Mouse (Mus musculus) midbrain, embryonic 13.5 days (tissue): ENCODE data around the gene Plcb4. TPM values are rescaled to one million over a fixed set of nuclear protein-coding genes. Genes with fewer than 3 reads are reported as not detected.

Experiments
- ATAC-seq: fragments of 200-750 bp; cut with Nextera tagmentation; 2 replicates; pipeline ENCODE4 v1.8.0; 2017; ENCODE audit warnings: mild to moderate bottlenecking, moderate TSS enrichment, moderate library complexity
- H3K27ac ChIP-seq: fragments of 300-500 bp; sonication (generic); 2 replicates; pipeline ENCODE4 v1.5.1; 2015; ENCODE audit warnings: inconsistent platforms, mild to moderate bottlenecking, moderate library complexity
- H3K27me3 ChIP-seq: fragments of 300-500 bp; sonication (generic); 2 replicates; pipeline ENCODE4 v1.6.1; 2015; ENCODE audit warnings: mild to moderate bottlenecking, inconsistent platforms
- H3K36me3 ChIP-seq: fragments of 300-500 bp; sonication (generic); 2 replicates; pipeline ENCODE4 v1.6.1; 2015; ENCODE audit warnings: mild to moderate bottlenecking, inconsistent platforms
- H3K4me1 ChIP-seq: fragments of 300-500 bp; sonication (generic); replicated peaks from 2 replicates; pipeline ENCODE4 v1.6.1; 2015; ENCODE audit warnings: inconsistent platforms
- H3K4me2 ChIP-seq: fragments of 300-500 bp; sonication (generic); replicated peaks from 2 replicates; pipeline ENCODE4 v1.6.1; 2015; ENCODE audit warnings: moderate library complexity, mild to moderate bottlenecking, inconsistent platforms
- H3K4me3 ChIP-seq: fragments of 300-500 bp; sonication (generic); replicated peaks from 2 replicates; pipeline ENCODE4 v1.5.1; 2015; ENCODE audit warnings: mild to moderate bottlenecking, inconsistent platforms
- H3K9ac ChIP-seq: fragments of 300-500 bp; sonication (generic); replicated peaks from 2 replicates; pipeline ENCODE4 v1.6.1; 2015; ENCODE audit warnings: mild to moderate bottlenecking, inconsistent platforms
- H3K9me3 ChIP-seq: fragments of 300-500 bp; sonication (generic); 2 replicates; pipeline ENCODE4 v1.6.1; 2016; ENCODE audit warnings: mild to moderate bottlenecking, inconsistent platforms
- WGBS: fragments of 180-500 bp; shearing (Covaris S2); methylation state at CpG from one replicate; pipeline ENCODE4 v1.1.7; 2015; 5-methylcytosine and 5-hydroxymethylcytosine counted together
- polyA plus RNA-seq: library from polyadenylated mRNA; unstranded; fragments of >200 nt; fragmentation: Nextera tagmentation; extraction: Ambion mirVana; gene quantifications from 2 replicates; pipeline ENCODE4 v1.2.1, GENCODE M21; 2015

The Plcb4 gene
- polyA plus RNA-seq, 1 experiment from 2014 or later: 38.2 TPM

GRCm38 (mm10) chr2:135748441-135748840 is 89.6 kb downstream of the Plcb4 start:
- Histone ChIP-seq H3K27me3 (no peaks in the 10 kb centered on the region), H3K36me3 (no peaks in the 10 kb centered on the region), H3K9me3 (no peaks in the 10 kb centered on the region), H3K4me1 (peaks cover 14% of the 10 kb centered on the region), H3K27ac (no peak overlapping the region), H3K9ac (no peak overlapping the region), H3K4me3 (no peak overlapping the region), H3K4me2 (no peak overlapping the region)
- no peak for ATAC-seq
- 89% methylated on average over 5 of the region's 5 CpGs for WGBS

DNA sequence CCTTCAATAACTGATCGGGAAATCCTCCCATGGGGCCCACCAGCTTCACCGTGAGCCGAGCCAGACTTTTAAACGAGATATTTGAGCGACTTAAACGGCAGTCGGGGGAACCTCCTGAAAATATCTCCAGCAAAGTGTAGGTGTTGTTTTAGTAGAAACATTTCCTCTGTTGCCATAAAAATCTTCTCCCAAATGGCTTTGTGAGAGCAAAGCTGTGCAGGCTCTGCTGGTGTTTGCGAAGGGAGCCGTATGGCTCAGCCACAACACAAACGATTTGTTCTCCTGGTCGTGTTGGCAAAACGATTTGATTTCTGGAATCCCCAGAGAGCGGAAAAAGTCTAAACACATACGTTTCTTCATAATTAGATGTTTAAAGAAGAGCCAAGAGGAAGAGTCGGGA is 90.8 kb downstream of the Plcb4 start:
- Histone ChIP-seq H3K4me3 (no peak overlapping the region), H3K9ac (no peak overlapping the region), H3K9me3 (no peaks in the 10 kb centered on the region), H3K4me1 (peaks cover 4% of the 10 kb centered on the region; the same call in 1 of the 2 replicates), H3K27ac (no peak overlapping the region), H3K36me3 (no peaks in the 10 kb centered on the region), H3K4me2 (no peak overlapping the region), H3K27me3 (no peaks in the 10 kb centered on the region)
- 77% methylated on average over 15 of the region's 15 CpGs for WGBS
- ATAC-seq: no peak

GRCm38 (mm10) chr2:135750748-135751147 is 91.9 kb downstream of the Plcb4 start:
- no peaks in the 10 kb centered on the region for H3K27me3 ChIP-seq
- H3K36me3 ChIP-seq: no peaks in the 10 kb centered on the region
- no peak overlapping the region for H3K4me3 ChIP-seq
- no peak overlapping the region for H3K27ac ChIP-seq
- H3K4me2 ChIP-seq: no peak overlapping the region
- H3K9ac ChIP-seq: no peak overlapping the region
- H3K4me1 ChIP-seq: no peaks in the 10 kb centered on the region
- no peak for ATAC-seq
- no peaks in the 10 kb centered on the region for H3K9me3 ChIP-seq
- 94% methylated on average over 5 of the region's 5 CpGs for WGBS

- H3K9ac ChIP-seq: no peak overlapping the region
- no peak overlapping the region for H3K4me2 ChIP-seq
- WGBS: 97% methylated on average over 5 of the region's 5 CpGs
- H3K4me1 ChIP-seq: 0 out of 2 replicates have a peak, but pooled peaks cover 5% of the 10 kb centered on the region
- H3K4me3 ChIP-seq: no peak overlapping the region
- H3K27me3 ChIP-seq: no peaks in the 10 kb centered on the region
- no peaks in the 10 kb centered on the region for H3K9me3 ChIP-seq
- no peak for ATAC-seq
- no peak overlapping the region for H3K27ac ChIP-seq
- no peaks in the 10 kb centered on the region for H3K36me3 ChIP-seq
Observed at GRCm38 (mm10) chr2:135755792-135756191, 97.0 kb downstream of the Plcb4 start.

DNA sequence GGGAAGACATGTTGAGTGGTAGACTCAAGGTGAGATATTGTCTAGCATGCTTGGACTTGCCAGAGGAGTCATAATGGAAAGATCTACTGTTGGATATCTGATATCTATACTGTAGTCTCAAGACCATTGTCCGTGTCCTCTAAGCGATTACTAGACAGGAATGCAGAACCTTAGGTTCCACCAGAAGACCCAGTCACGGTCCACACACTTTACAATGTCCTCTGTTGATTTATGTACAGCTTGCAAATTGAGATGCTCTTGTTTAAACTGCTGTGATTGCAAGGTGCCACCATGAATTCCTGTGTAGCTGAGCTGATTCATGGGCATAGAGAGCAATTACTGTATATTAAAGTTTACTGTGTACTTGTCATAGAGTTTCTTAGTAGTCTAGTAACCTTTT is 98.7 kb downstream of the Plcb4 start:
- ATAC-seq: no peak
- Histone ChIP-seq H3K4me3 (no peak overlapping the region), H3K4me1 (0 out of 2 replicates have a peak, but pooled peaks cover 5% of the 10 kb centered on the region), H3K27ac (no peak overlapping the region), H3K9ac (no peak overlapping the region), H3K9me3 (no peaks in the 10 kb centered on the region), H3K27me3 (no peaks in the 10 kb centered on the region), H3K36me3 (no peaks in the 10 kb centered on the region), H3K4me2 (no peak overlapping the region)
- 96% methylated on average over 3 of the region's 3 CpGs for WGBS

GRCm38 (mm10) chr2:135759499-135760095 is 100.8 kb downstream of the Plcb4 start:
- H3K9me3 ChIP-seq: no peaks in the 10 kb centered on the region
- no peak overlapping the region for H3K27ac ChIP-seq
- no peak overlapping the region for H3K9ac ChIP-seq
- no peaks in the 10 kb centered on the region for H3K36me3 ChIP-seq
- H3K4me2 ChIP-seq: no peak overlapping the region
- 79% methylated on average over 6 of the region's 6 CpGs for WGBS
- no peak for ATAC-seq
- H3K4me1 ChIP-seq: peaks cover 12% of the 10 kb centered on the region
- H3K27me3 ChIP-seq: no peaks in the 10 kb centered on the region
- no peak overlapping the region for H3K4me3 ChIP-seq

DNA sequence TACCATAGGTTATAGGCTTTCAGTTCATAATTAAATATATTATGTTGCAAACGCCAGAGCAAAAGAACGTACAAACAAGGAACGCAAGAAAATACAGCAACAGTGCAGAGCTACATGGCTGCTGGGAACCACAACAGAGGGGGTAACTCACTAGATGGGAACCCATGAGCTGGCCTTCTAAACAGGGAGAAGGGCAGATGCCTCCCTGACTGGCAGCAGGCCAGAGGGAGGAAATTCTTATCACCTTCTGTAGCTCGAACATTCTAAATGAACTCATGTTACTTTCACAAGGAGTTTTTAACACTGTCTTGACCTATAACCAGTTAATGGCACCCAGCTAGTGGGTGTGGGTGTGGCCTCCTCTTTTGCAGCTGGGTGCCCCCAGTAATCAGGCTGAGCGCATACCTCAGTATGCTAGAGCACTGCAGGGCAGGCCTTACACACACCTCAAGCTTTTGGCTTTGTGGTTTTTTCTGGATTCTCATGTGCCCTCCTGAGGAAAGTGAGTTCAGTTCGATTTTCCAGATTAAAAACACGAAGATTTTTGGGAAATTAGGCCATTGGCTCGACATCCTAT is 102.5 kb downstream of the Plcb4 start:
- no peak for ATAC-seq
- Histone ChIP-seq H3K9me3 (no peaks in the 10 kb centered on the region), H3K4me3 (no peak overlapping the region), H3K4me2 (no peak overlapping the region), H3K4me1 (peaks cover 15% of the 10 kb centered on the region), H3K36me3 (no peaks in the 10 kb centered on the region), H3K9ac (no peak overlapping the region), H3K27ac (no peak overlapping the region), H3K27me3 (no peaks in the 10 kb centered on the region)
- 85% methylated on average over 8 of the region's 8 CpGs for WGBS

GRCm38 (mm10) chr2:135764706-135765105 is 105.9 kb downstream of the Plcb4 start:
- no peaks in the 10 kb centered on the region for H3K27me3 ChIP-seq
- peak; percentile 55; the same call in 1 of the 2 replicates for ATAC-seq
- peaks cover 31% of the 10 kb centered on the region for H3K4me1 ChIP-seq
- no peak overlapping the region for H3K4me3 ChIP-seq
- H3K9me3 ChIP-seq: no peaks in the 10 kb centered on the region
- H3K27ac ChIP-seq: 0 out of 2 replicates have a peak overlapping the region, but pooled peaks have one; percentile 9
- WGBS: 30% methylated on average over 8 of the region's 8 CpGs
- no peak overlapping the region for H3K4me2 ChIP-seq
- H3K9ac ChIP-seq: no peak overlapping the region
- H3K36me3 ChIP-seq: no peaks in the 10 kb centered on the region

DNA sequence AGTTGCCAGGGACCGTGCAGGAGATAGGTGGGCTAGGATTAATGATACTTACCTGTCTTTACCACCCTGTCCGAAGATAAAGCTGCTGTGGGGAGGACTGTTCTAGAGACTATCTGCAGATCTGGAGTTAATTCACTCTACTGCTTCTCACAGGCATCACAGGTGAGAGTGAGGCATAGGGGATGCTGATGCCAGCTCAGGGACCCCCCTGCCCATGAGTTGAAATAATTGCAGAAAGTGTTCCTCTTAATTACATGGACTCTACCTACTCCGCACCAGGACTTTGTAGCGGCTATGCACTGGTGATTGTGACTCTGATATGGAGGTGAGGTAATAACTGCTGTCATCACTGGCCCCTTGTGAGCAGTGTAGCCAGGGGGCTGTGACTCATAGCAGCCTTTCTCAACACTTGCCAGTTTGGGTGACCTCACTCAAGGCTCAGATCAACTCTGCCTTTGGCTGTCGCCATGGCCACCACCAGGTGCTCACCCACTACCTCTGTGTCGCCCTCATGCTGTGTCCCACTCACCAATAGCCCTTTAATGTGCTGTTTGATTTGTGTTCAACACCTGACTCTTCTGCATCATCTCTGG is 107.8 kb downstream of the Plcb4 start:
- ATAC-seq: peak; percentile 69
- Histone ChIP-seq H3K36me3 (no peaks in the 10 kb centered on the region), H3K4me3 (no peak overlapping the region), H3K4me2 (no peak overlapping the region), H3K27ac (no peak overlapping the region), H3K27me3 (no peaks in the 10 kb centered on the region), H3K9me3 (no peaks in the 10 kb centered on the region), H3K4me1 (peaks cover 28% of the 10 kb centered on the region), H3K9ac (no peak overlapping the region)
- 93% methylated on average over 6 of the region's 6 CpGs for WGBS

GRCm38 (mm10) chr2:135767535-135767934 is 108.7 kb downstream of the Plcb4 start:
- Histone ChIP-seq H3K9ac (no peak overlapping the region), H3K36me3 (no peaks in the 10 kb centered on the region), H3K4me1 (peaks cover 28% of the 10 kb centered on the region), H3K9me3 (no peaks in the 10 kb centered on the region), H3K4me2 (no peak overlapping the region), H3K27ac (no peak overlapping the region), H3K4me3 (no peak overlapping the region), H3K27me3 (no peaks in the 10 kb centered on the region)
- WGBS: 84% methylated on average over 5 of the region's 5 CpGs
- no peak for ATAC-seq

DNA sequence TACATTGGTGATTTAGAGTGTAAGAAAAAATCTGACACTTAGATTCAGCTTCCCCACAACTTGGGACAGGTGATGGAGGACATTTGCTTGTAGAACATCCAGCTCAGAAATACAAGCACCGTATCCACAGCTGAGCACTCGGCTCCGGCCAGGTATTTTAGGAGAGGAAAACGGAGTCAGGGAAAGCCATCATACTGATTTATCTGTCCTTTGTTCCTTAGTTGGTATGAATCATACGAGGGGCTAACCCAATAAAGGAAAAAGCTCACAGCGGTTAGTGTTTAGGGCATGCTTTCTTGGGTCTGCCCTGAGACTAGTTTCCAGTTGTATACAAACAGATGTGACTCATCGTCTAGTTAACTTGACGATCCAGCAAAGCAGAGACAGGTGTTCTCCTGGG is 110.9 kb downstream of the Plcb4 start:
- Histone ChIP-seq H3K9me3 (no peaks in the 10 kb centered on the region), H3K27ac (no peak overlapping the region), H3K36me3 (no peaks in the 10 kb centered on the region), H3K4me1 (peaks cover 27% of the 10 kb centered on the region), H3K4me3 (no peak overlapping the region), H3K9ac (no peak overlapping the region), H3K27me3 (no peaks in the 10 kb centered on the region), H3K4me2 (no peak overlapping the region)
- 94% methylated on average over 8 of the region's 8 CpGs for WGBS
- ATAC-seq: no peak

- 92% methylated on average over 9 of the region's 9 CpGs for WGBS
- peaks cover 25% of the 10 kb centered on the region for H3K4me1 ChIP-seq
- H3K4me2 ChIP-seq: no peak overlapping the region
- H3K9me3 ChIP-seq: no peaks in the 10 kb centered on the region
- ATAC-seq: no peak
- no peak overlapping the region for H3K4me3 ChIP-seq
- no peaks in the 10 kb centered on the region for H3K27me3 ChIP-seq
- no peaks in the 10 kb centered on the region for H3K36me3 ChIP-seq
- no peak overlapping the region for H3K27ac ChIP-seq
- H3K9ac ChIP-seq: no peak overlapping the region
Observed at GRCm38 (mm10) chr2:135770226-135770625, 111.4 kb downstream of the Plcb4 start.
